Mouse (Mus musculus): Measurements from ENCODE around the gene Hoxc9. TPM values are rescaled to one million over a fixed set of nuclear protein-coding genes. Genes with fewer than 3 reads are reported as not detected.

The Hoxc9 gene
- polyA plus RNA-seq, 1 experiment, result not detected

- DNase-seq, result no peak
- Histone ChIP-seq H3K4me1 (ENCODE audit: control insufficient read depth, insufficient read depth, low read length) (no peaks in the 10 kb centered on the region), H3K4me3 (replicated peaks; ENCODE audit: extremely low read depth, low read depth, low read length) (no peak overlapping the region)
- TF ChIP-seq POLR2A (IDR thresholded peaks at IDR 0.05; ENCODE audit: borderline replicate concordance, extremely low read depth, low read depth, low read length), result no peak
- no peak for TF ChIP-seq CTCF (IDR thresholded peaks at IDR 0.05; ENCODE audit: insufficient read depth, low read length)
- WGBS, result 11% methylated on average over 13 of the region's 13 CpGs
Measured at GRCm38 (mm10) chr15:103002821-103003448, 26.7 kb downstream of the Hoxc9 start.

GRCm38 (mm10) chr15:103005308-103005707 is 29.1 kb downstream of the Hoxc9 start:
- Histone ChIP-seq H3K4me3 (replicated peaks; ENCODE audit: extremely low read depth, low read depth, low read length) (no peak overlapping the region), H3K4me1 (ENCODE audit: control insufficient read depth, insufficient read depth, low read length) (no peaks in the 10 kb centered on the region)
- 5% methylated on average over 17 of the region's 17 CpGs for WGBS
- no peak for DNase-seq
- TF ChIP-seq CTCF (IDR thresholded peaks at IDR 0.05; ENCODE audit: insufficient read depth, low read length), result no peak
- no peak for TF ChIP-seq POLR2A (IDR thresholded peaks at IDR 0.05; ENCODE audit: borderline replicate concordance, extremely low read depth, low read depth, low read length)

- 14% methylated on average over 5 of the region's 5 CpGs for WGBS
- no peak for DNase-seq
- TF ChIP-seq CTCF (IDR thresholded peaks at IDR 0.05; ENCODE audit: insufficient read depth, low read length) (no peak), POLR2A (IDR thresholded peaks at IDR 0.05; ENCODE audit: borderline replicate concordance, extremely low read depth, low read depth, low read length) (no peak)
Measured at GRCm38 (mm10) chr15:103005797-103006196, 29.6 kb downstream of the Hoxc9 start.

GRCm38 (mm10) chr15:103006326-103006725 is 30.1 kb downstream of the Hoxc9 start:
- no peak for DNase-seq
- 34% methylated on average over 1 of the region's 1 CpGs for WGBS
- Histone ChIP-seq H3K4me3 (replicated peaks; ENCODE audit: extremely low read depth, low read depth, low read length) (no peak overlapping the region), H3K4me1 (ENCODE audit: control insufficient read depth, insufficient read depth, low read length) (no peaks in the 10 kb centered on the region)
- TF ChIP-seq CTCF (IDR thresholded peaks at IDR 0.05; ENCODE audit: insufficient read depth, low read length), result no peak
- no peak for TF ChIP-seq POLR2A (IDR thresholded peaks at IDR 0.05; ENCODE audit: borderline replicate concordance, extremely low read depth, low read depth, low read length)

More at GRCm38 (mm10) chr15:103005797-103006196, 29.6 kb downstream of the Hoxc9 start:
- Histone ChIP-seq H3K4me3 (replicated peaks; ENCODE audit: extremely low read depth, low read depth, low read length) (no peak overlapping the region), H3K4me1 (ENCODE audit: control insufficient read depth, insufficient read depth, low read length) (no peaks in the 10 kb centered on the region)

- TF ChIP-seq CTCF (IDR thresholded peaks at IDR 0.05; ENCODE audit: insufficient read depth, low read length), result no peak
- TF ChIP-seq POLR2A (IDR thresholded peaks at IDR 0.05; ENCODE audit: borderline replicate concordance, extremely low read depth, low read depth, low read length), result no peak
- WGBS, result 6% methylated on average over 27 of the region's 27 CpGs
- H3K4me3 ChIP-seq (replicated peaks; ENCODE audit: extremely low read depth, low read depth, low read length), result no peak overlapping the region
Measured at GRCm38 (mm10) chr15:103009265-103010111, 33.2 kb downstream of the Hoxc9 start.

GRCm38 (mm10) chr15:103010112-103010846 is 34.0 kb downstream of the Hoxc9 start:
- no peak for TF ChIP-seq CTCF (IDR thresholded peaks at IDR 0.05; ENCODE audit: insufficient read depth, low read length)
- no peak for TF ChIP-seq POLR2A (IDR thresholded peaks at IDR 0.05; ENCODE audit: borderline replicate concordance, extremely low read depth, low read depth, low read length)
- DNase-seq, result no peak
- 7% methylated on average over 31 of the region's 31 CpGs for WGBS
- Histone ChIP-seq H3K4me1 (ENCODE audit: control insufficient read depth, insufficient read depth, low read length) (no peaks in the 10 kb centered on the region), H3K4me3 (replicated peaks; ENCODE audit: extremely low read depth, low read depth, low read length) (no peak overlapping the region)

More at GRCm38 (mm10) chr15:103009265-103010111, 33.2 kb downstream of the Hoxc9 start:
- DNase-seq, result no peak
- H3K4me1 ChIP-seq (ENCODE audit: control insufficient read depth, insufficient read depth, low read length), result no peaks in the 10 kb centered on the region

GRCm38 (mm10) chr15:103010847-103011555 is 34.8 kb downstream of the Hoxc9 start:
- 8% methylated on average over 28 of the region's 28 CpGs for WGBS
- no peak for DNase-seq
- Histone ChIP-seq H3K4me1 (ENCODE audit: control insufficient read depth, insufficient read depth, low read length) (no peaks in the 10 kb centered on the region), H3K4me3 (replicated peaks; ENCODE audit: extremely low read depth, low read depth, low read length) (no peak overlapping the region)
- TF ChIP-seq POLR2A (IDR thresholded peaks at IDR 0.05; ENCODE audit: borderline replicate concordance, extremely low read depth, low read depth, low read length), result no peak
- TF ChIP-seq CTCF (IDR thresholded peaks at IDR 0.05; ENCODE audit: insufficient read depth, low read length), result no peak

GRCm38 (mm10) chr15:103011928-103012486 is 35.8 kb downstream of the Hoxc9 start:
- DNase-seq, result no peak
- H3K4me1 ChIP-seq (ENCODE audit: control insufficient read depth, insufficient read depth, low read length), result no peaks in the 10 kb centered on the region
- no peak for TF ChIP-seq CTCF (IDR thresholded peaks at IDR 0.05; ENCODE audit: insufficient read depth, low read length)
- no peak for TF ChIP-seq POLR2A (IDR thresholded peaks at IDR 0.05; ENCODE audit: borderline replicate concordance, extremely low read depth, low read depth, low read length)
- no peak overlapping the region for H3K4me3 ChIP-seq (replicated peaks; ENCODE audit: extremely low read depth, low read depth, low read length)
- 13% methylated on average over 26 of the region's 26 CpGs for WGBS
